Mouse (Mus musculus) left cerebral cortex, adult 9 months (tissue): ENCODE results near the gene Ppil1.
"Not testable (repeated sequence)": the region's sequence is repeated elsewhere in the genome, so short reads cannot be mapped to it uniquely, and the experiment has no call there.

Experiments
- DNase-seq, 2 experiments: peaks; one replicate each; pipeline ENCODE4 v3.0.0; 2022; ENCODE audit warnings: low spot score in 2 of 2

The Ppil1 gene

GRCm38 (mm10) chr17:29251608-29252390 is 12.2 kb downstream of the Ppil1 start:
- no peak for DNase-seq

- not testable (repeated sequence) for DNase-seq
These were observed 13.0 kb downstream of the Ppil1 start for GRCm38 (mm10) chr17:29251006-29251405.

GRCm38 (mm10) chr17:29249512-29249911 is 14.5 kb downstream of the Ppil1 start:
- no peak for DNase-seq

GRCm38 (mm10) chr17:29247881-29248280 is 16.1 kb downstream of the Ppil1 start:
- peak in 1 of 2 experiments; percentile 54 for DNase-seq

- peak in 1 of 2 experiments; percentile 58 for DNase-seq
These were observed 17.4 kb downstream of the Ppil1 start for GRCm38 (mm10) chr17:29246602-29247001.

- no peak for DNase-seq
These were observed 18.3 kb downstream of the Ppil1 start for GRCm38 (mm10) chr17:29245725-29246124.

GRCm38 (mm10) chr17:29244912-29245311 is 19.1 kb downstream of the Ppil1 start:
- DNase-seq, result no peak

GRCm38 (mm10) chr17:29238421-29238945 is 25.5 kb downstream of the Ppil1 start:
- DNase-seq, result no peak

GRCm38 (mm10) chr17:29237772-29238420 is 26.1 kb downstream of the Ppil1 start, which contains the start of gene Cpne5:
Gene Cpne5, minus strand, starts transcription at chr17:29238167.
- DNase-seq, result peak in 1 of 2 experiments; percentile 53

- no peak for DNase-seq
These were observed 26.7 kb downstream of the Ppil1 start for GRCm38 (mm10) chr17:29237267-29237771.

GRCm38 (mm10) chr17:29236111-29236510 is 27.9 kb downstream of the Ppil1 start:
- DNase-seq, result no peak

- DNase-seq, result no peak
These were observed 32.9 kb downstream of the Ppil1 start for GRCm38 (mm10) chr17:29231109-29231508.

GRCm38 (mm10) chr17:29220631-29221030 is 43.4 kb downstream of the Ppil1 start:
- DNase-seq, result no peak

- DNase-seq, result no peak
These were observed 46.0 kb downstream of the Ppil1 start for GRCm38 (mm10) chr17:29218017-29218416.

GRCm38 (mm10) chr17:29216078-29216477 is 47.9 kb downstream of the Ppil1 start:
- no peak for DNase-seq

GRCm38 (mm10) chr17:29214655-29215054 is 49.3 kb downstream of the Ppil1 start:
- DNase-seq, result no peak

- no peak for DNase-seq
These were observed 49.9 kb downstream of the Ppil1 start for GRCm38 (mm10) chr17:29214193-29214456.

- no peak for DNase-seq
These were observed 50.4 kb downstream of the Ppil1 start for GRCm38 (mm10) chr17:29213381-29214192.

GRCm38 (mm10) chr17:29211836-29212235 is 52.1 kb downstream of the Ppil1 start:
- no peak for DNase-seq

- no peak for DNase-seq
These were observed 53.9 kb downstream of the Ppil1 start for GRCm38 (mm10) chr17:29210037-29210436.

GRCm38 (mm10) chr17:29206052-29206451 is 57.9 kb downstream of the Ppil1 start:
- DNase-seq, result no peak

- no peak for DNase-seq
These were observed 61.4 kb downstream of the Ppil1 start for GRCm38 (mm10) chr17:29202604-29203003.
